Mouse (Mus musculus): ENCODE data around the gene Slc25a28. TPM values are rescaled to one million over a fixed set of nuclear protein-coding genes. Genes with fewer than 3 reads are reported as not detected.

Gene Slc25a28
- polyA plus RNA-seq, 1 experiment from 2014 or later: 13.6 TPM

DNA sequence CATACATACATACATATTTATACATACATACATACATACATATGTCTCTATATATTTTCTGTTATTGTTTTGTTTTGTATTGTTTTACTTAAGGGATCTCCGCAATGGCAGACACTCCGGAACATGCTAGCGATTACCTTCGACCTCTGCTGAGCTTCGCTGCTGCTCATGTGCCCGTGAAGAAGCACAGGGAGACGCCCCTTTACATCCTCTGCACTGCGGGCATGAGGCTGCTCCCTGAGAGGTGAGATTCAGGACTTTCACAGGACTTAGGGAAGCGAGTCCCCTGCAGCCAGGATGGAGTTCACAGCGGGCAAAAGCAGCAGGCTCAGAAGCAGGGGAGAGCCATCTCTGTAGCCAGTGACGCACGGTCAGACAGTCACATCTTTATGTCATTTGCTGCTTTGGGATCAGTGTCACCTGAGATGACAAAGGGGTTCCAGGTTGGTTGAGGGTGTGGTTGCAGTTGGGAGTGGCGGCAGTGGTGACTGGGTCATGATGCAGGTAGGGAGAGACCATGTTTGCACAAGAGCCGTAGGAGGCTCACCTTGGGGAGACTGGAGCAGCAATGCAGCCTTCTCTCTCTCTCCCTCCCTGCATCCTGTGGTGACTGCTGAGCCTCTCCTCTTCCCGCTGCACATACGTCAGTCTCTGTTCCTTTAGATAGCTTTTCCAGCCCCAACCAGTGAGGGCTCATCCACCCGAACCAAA, 30.3 kb upstream of the Slc25a28 start:
- Histone ChIP-seq H3K27me3 (ENCODE audit: control insufficient read depth, insufficient read depth, low read length) (no peaks in the 10 kb centered on the region), H3K36me3 (ENCODE audit: control insufficient read depth, insufficient read depth, low read length) (peaks cover 42% of the 10 kb centered on the region), H3K9ac (ENCODE audit: low read depth, low read length) (no peak overlapping the region), H3K9me3 (ENCODE audit: control insufficient read depth, low read length) (no peaks in the 10 kb centered on the region), H3K4me3 (ENCODE audit: low read length) (no peak overlapping the region), H3K4me1 (ENCODE audit: control insufficient read depth, insufficient read depth, low read length) (no peaks in the 10 kb centered on the region), H3K4me2 (replicated peaks; ENCODE audit: low read depth, low read length) (no peak overlapping the region), H3K27ac (ENCODE audit: low read depth, low read length) (no peak overlapping the region)
- 82% methylated on average over 17 of the region's 17 CpGs for WGBS
- no peak for ATAC-seq (ENCODE audit: low FRiP score, low TSS enrichment)

DNA sequence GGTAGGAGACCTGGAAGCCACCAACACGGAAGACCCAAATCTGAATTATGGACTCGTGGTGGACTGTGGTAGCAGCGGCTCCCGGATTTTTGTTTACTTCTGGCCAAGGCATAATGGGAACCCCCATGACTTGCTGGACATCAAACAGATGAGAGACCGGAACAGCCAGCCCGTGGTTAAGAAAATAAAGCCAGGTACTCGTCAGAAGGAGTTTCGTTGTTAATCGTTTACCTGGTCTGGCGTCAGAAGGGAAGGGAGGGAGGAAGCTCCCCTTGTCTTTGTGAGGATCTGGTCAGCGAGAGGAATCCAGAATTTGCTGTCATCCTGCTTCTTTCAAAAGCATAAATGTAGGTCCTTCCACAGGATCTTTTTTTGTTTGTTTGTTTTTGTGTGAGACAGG, 29.5 kb upstream of the Slc25a28 start:
- no peaks in the 10 kb centered on the region for H3K27me3 ChIP-seq (ENCODE audit: control insufficient read depth, insufficient read depth, low read length)
- no peak overlapping the region for H3K9ac ChIP-seq (ENCODE audit: low read depth, low read length)
- H3K4me1 ChIP-seq (ENCODE audit: control insufficient read depth, insufficient read depth, low read length): no peaks in the 10 kb centered on the region
- H3K27ac ChIP-seq (ENCODE audit: low read depth, low read length): no peak overlapping the region
- H3K36me3 ChIP-seq (ENCODE audit: control insufficient read depth, insufficient read depth, low read length): peaks cover 44% of the 10 kb centered on the region
- no peak overlapping the region for H3K4me2 ChIP-seq (replicated peaks; ENCODE audit: low read depth, low read length)
- no peak for ATAC-seq (ENCODE audit: low FRiP score, low TSS enrichment)
- no peaks in the 10 kb centered on the region for H3K9me3 ChIP-seq (ENCODE audit: control insufficient read depth, low read length)
- H3K4me3 ChIP-seq (ENCODE audit: low read length): no peak overlapping the region
- WGBS: 75% methylated on average over 11 of the region's 11 CpGs

DNA sequence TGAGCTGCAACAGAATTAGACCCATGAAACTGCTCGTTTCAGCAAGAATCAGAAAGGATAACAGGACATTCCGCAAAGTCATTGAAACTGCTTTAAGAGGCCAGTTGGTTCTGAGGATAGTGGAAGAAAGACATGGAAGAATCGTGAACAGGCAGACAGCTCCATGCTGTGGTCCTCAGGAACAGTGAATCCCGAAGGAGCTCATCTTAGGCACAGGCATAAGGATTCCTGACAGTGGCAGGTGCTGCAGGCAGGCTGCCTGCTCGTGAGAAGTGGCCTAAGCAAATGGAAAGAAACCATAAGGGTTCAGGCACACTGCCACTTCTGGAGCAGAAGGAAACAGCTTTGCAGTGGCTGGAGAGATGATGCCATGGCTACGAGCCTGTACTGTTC, 25.1 kb upstream of the Slc25a28 start:
- Histone ChIP-seq H3K9ac (ENCODE audit: low read depth, low read length) (no peak overlapping the region), H3K36me3 (ENCODE audit: control insufficient read depth, insufficient read depth, low read length) (peaks cover 18% of the 10 kb centered on the region; the same call in 1 of the 2 replicates), H3K4me2 (replicated peaks; ENCODE audit: low read depth, low read length) (no peak overlapping the region), H3K4me1 (ENCODE audit: control insufficient read depth, insufficient read depth, low read length) (no peaks in the 10 kb centered on the region), H3K9me3 (ENCODE audit: control insufficient read depth, low read length) (no peaks in the 10 kb centered on the region), H3K27me3 (ENCODE audit: control insufficient read depth, insufficient read depth, low read length) (no peaks in the 10 kb centered on the region), H3K27ac (ENCODE audit: low read depth, low read length) (no peak overlapping the region), H3K4me3 (ENCODE audit: low read length) (no peak overlapping the region)
- WGBS: 79% methylated on average over 6 of the region's 6 CpGs
- no peak for ATAC-seq (ENCODE audit: low FRiP score, low TSS enrichment)

DNA sequence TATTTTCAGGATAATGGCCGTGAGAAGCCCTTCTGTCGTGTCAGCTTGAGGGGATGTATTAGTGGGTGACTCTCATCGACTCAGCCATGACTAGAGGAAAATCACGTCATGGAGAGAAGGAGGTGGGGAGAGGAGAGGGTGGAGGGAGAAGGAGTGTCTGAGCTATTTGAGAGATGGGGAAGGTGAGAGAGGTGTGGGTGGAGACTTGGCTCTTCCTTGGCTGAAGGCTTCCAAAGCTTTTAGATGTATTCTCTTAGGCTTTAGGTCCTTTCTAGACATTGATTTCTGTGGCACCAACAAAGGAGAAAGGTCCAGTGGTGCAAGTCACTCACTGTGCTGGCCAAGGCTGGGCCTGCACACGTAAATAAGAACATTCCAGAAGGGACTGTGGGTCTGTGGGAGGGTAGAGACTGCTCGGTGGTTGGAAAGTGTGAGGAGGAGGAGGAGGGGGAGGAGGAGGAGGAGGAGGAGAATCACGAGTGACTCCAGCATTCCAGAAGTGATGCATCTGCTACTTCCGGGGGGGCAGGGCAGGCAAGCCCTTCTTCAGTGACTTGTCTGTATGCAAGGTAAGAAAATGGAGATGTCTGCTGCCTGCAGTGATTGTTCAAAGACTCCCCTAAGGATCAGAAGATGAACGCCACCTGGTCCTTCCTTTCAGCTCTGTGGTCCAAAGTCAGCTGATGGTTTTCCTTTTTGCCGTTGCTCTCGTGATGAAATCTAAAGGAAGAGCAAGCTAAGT, 24.5 kb upstream of the Slc25a28 start:
- 58% methylated on average over 11 of the region's 11 CpGs for WGBS

DNA sequence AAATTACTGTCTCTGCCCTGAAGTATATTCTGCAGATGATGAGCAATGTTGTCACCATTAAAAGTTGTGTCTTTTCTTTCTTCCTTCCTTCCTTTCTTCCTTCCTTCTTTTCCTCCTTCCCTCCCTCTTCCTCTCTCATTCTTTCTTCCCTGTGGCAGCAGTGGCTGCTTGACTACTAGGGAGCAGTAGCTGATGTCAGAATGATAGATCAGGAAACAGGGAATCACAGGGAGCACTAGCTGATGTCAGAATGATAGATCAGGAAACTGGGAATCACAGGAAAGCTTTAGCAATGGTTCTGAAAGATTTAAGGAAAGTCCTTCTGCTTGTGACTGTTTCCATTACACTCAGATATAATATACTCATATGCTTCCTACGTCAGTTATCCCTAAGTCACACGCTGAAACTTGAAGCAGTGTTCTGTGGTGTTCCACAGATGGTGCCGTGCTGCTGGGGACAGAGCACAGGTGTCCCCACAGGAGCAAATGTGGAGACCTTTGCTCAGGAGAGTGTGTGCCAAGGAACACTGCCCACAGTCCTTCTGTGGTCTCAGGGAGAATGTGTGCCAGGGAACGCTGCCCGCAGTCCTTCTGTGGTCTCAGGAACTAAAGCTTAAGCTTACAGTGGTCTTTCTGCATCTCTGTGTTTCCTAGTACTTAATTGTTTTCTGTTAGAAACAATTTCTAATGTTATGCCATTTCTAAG, 23.1 kb upstream of the Slc25a28 start:
- Histone ChIP-seq H3K27me3 (ENCODE audit: control insufficient read depth, insufficient read depth, low read length) (no peaks in the 10 kb centered on the region), H3K9me3 (ENCODE audit: control insufficient read depth, low read length) (no peaks in the 10 kb centered on the region), H3K27ac (ENCODE audit: low read depth, low read length) (no peak overlapping the region), H3K4me3 (ENCODE audit: low read length) (no peak overlapping the region), H3K36me3 (ENCODE audit: control insufficient read depth, insufficient read depth, low read length) (peaks cover 11% of the 10 kb centered on the region; the same call in 1 of the 2 replicates), H3K9ac (ENCODE audit: low read depth, low read length) (no peak overlapping the region), H3K4me1 (ENCODE audit: control insufficient read depth, insufficient read depth, low read length) (no peaks in the 10 kb centered on the region), H3K4me2 (replicated peaks; ENCODE audit: low read depth, low read length) (no peak overlapping the region)
- ATAC-seq (ENCODE audit: low FRiP score, low TSS enrichment): no peak
- 92% methylated on average over 5 of the region's 5 CpGs for WGBS

More for the DNA sequence above, 24.5 kb upstream of the Slc25a28 start:
- Histone ChIP-seq H3K36me3 (ENCODE audit: control insufficient read depth, insufficient read depth, low read length) (peaks cover 12% of the 10 kb centered on the region; the same call in 1 of the 2 replicates), H3K4me2 (replicated peaks; ENCODE audit: low read depth, low read length) (no peak overlapping the region), H3K27me3 (ENCODE audit: control insufficient read depth, insufficient read depth, low read length) (no peaks in the 10 kb centered on the region), H3K4me1 (ENCODE audit: control insufficient read depth, insufficient read depth, low read length) (no peaks in the 10 kb centered on the region), H3K9ac (ENCODE audit: low read depth, low read length) (no peak overlapping the region), H3K9me3 (ENCODE audit: control insufficient read depth, low read length) (no peaks in the 10 kb centered on the region), H3K27ac (ENCODE audit: low read depth, low read length) (no peak overlapping the region), H3K4me3 (ENCODE audit: low read length) (no peak overlapping the region)
- no peak for ATAC-seq (ENCODE audit: low FRiP score, low TSS enrichment)

DNA sequence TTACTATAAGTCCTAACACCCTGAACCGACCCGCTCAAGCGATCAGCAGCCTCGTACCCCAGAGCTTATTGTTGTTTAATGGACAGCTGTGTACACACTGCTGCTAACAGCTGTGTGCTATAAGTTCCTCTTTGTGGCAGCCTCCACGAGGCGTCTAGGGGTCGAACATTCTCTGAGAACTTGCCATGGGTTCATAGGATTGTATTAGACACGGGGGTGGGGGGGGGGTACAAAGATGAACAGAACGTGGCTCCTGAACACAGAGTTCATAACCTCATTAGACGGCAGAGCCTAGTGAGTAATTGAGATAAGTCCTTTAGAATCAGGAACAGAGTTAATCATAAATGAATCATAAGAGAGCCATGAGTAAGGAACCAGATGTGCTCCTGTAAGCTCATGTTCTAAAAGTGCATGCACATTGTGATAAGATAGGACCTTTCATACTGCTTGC, 20.9 kb upstream of the Slc25a28 start:
- peaks cover 5% of the 10 kb centered on the region; the same call in 1 of the 2 replicates for H3K36me3 ChIP-seq (ENCODE audit: control insufficient read depth, insufficient read depth, low read length)
- no peaks in the 10 kb centered on the region for H3K9me3 ChIP-seq (ENCODE audit: control insufficient read depth, low read length)
- H3K27me3 ChIP-seq (ENCODE audit: control insufficient read depth, insufficient read depth, low read length): no peaks in the 10 kb centered on the region
- no peak overlapping the region for H3K4me3 ChIP-seq (ENCODE audit: low read length)
- no peak overlapping the region for H3K9ac ChIP-seq (ENCODE audit: low read depth, low read length)
- WGBS: 41% methylated on average over 10 of the region's 10 CpGs
- H3K4me1 ChIP-seq (ENCODE audit: control insufficient read depth, insufficient read depth, low read length): peaks cover 5% of the 10 kb centered on the region; the same call in 1 of the 2 replicates
- no peak overlapping the region for H3K4me2 ChIP-seq (replicated peaks; ENCODE audit: low read depth, low read length)
- no peak; the same call in 1 of the 2 replicates for ATAC-seq (ENCODE audit: low FRiP score, low TSS enrichment)
- H3K27ac ChIP-seq (ENCODE audit: low read depth, low read length): no peak overlapping the region

DNA sequence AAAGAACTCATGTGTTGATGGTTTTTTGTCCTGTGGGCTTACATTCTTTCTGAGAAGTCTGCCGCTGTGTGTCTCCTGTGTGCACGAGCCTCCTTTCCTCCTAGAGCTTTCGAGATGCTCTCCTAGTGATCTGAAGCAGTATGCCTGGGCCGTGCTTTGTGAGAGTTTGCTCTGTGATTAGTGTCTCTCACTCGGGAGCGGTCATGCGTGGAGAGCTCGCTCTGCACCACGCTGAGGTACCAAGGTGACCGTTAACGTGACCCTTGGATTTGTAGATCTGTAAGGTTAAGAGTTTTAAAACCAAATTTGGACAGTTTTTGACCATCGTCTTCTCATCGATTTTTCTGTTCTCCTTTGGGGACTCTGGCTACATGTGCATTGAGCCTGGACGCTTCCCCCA, 18.1 kb upstream of the Slc25a28 start:
- Histone ChIP-seq H3K27ac (ENCODE audit: low read depth, low read length) (no peak overlapping the region), H3K9me3 (ENCODE audit: control insufficient read depth, low read length) (no peaks in the 10 kb centered on the region), H3K4me2 (replicated peaks; ENCODE audit: low read depth, low read length) (no peak overlapping the region), H3K9ac (ENCODE audit: low read depth, low read length) (no peak overlapping the region), H3K4me1 (ENCODE audit: control insufficient read depth, insufficient read depth, low read length) (peaks cover 12% of the 10 kb centered on the region; the same call in 1 of the 2 replicates), H3K27me3 (ENCODE audit: control insufficient read depth, insufficient read depth, low read length) (peaks cover 3% of the 10 kb centered on the region; the same call in 1 of the 2 replicates), H3K4me3 (ENCODE audit: low read length) (no peak overlapping the region), H3K36me3 (ENCODE audit: control insufficient read depth, insufficient read depth, low read length) (no peaks in the 10 kb centered on the region)
- 65% methylated on average over 14 of the region's 14 CpGs for WGBS
- no peak for ATAC-seq (ENCODE audit: low FRiP score, low TSS enrichment)

DNA sequence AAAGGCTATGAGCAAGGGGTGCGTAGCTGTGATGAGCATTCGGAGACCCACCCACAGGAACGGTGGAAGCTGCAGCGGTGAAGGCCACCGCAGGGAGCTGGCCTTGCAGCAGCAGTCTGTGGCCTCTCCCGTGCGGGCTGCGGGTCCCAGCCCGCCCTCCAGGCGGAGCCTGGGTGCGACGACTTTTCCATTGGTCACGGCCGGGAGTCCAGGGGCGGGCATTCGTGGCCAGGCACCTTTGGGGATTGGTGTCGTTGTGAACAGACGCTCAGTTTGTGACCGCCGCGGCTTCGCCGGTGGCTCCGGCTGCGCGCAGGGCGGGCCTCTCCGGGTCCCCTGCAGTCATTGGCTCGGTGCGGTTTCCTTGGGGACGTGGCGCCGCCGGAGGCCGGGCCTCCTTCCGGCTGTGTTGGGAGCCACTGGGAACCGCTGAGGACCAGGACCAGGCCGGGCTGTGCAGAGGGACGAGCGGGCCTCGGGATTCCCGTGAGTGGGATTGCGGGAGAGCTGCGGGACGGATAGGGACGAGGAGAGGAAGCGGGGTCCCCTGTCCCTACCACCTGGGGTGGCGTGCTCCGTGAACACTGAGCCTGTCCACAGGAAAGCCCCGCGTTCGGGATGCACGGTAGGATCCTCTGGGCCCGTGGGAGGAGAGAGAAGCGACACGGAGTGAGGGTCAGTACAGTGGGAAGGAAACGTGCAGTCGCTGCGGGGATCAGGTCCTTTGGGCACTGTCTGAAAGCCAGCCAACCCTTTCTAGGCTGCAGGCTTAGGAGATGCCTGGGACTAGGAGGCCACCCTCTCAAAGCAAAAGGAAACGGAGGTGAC, 15.0 kb upstream of the Slc25a28 start, which contains the start of gene Entpd7:
TSS of gene Entpd7 (plus strand) at position 254 of the 828 bp plus-strand sequence.
- H3K4me3 ChIP-seq (ENCODE audit: low read length): peak within 1 kb of the TSS; percentile 76
- no peaks in the 10 kb centered on the region for H3K9me3 ChIP-seq (ENCODE audit: control insufficient read depth, low read length)
- peak within 1 kb of the TSS; percentile 3; the same call in 1 of the 2 replicates for H3K27ac ChIP-seq (ENCODE audit: low read depth, low read length)
- H3K36me3 ChIP-seq (ENCODE audit: control insufficient read depth, insufficient read depth, low read length): no peaks in the 10 kb centered on the region
- H3K27me3 ChIP-seq (ENCODE audit: control insufficient read depth, insufficient read depth, low read length): peaks cover 3% of the 10 kb centered on the region; the same call in 1 of the 2 replicates
- peak within 1 kb of the TSS; percentile 87 for H3K4me2 ChIP-seq (replicated peaks; ENCODE audit: low read depth, low read length)
- under 1% methylated on average over 60 of the region's 60 CpGs for WGBS
- ATAC-seq (ENCODE audit: low FRiP score, low TSS enrichment): peak; percentile 99
- peak within 1 kb of the TSS; percentile 77 for H3K9ac ChIP-seq (ENCODE audit: low read depth, low read length)
- peaks cover 12% of the 10 kb centered on the region; the same call in 1 of the 2 replicates for H3K4me1 ChIP-seq (ENCODE audit: control insufficient read depth, insufficient read depth, low read length)
